Mouse (Mus musculus): ENCODE measurements around the gene Deup1.
"Not testable (repeated sequence)": the region's sequence is repeated elsewhere in the genome, so short reads cannot be mapped to it uniquely, and the experiment has no call there.

DNA sequence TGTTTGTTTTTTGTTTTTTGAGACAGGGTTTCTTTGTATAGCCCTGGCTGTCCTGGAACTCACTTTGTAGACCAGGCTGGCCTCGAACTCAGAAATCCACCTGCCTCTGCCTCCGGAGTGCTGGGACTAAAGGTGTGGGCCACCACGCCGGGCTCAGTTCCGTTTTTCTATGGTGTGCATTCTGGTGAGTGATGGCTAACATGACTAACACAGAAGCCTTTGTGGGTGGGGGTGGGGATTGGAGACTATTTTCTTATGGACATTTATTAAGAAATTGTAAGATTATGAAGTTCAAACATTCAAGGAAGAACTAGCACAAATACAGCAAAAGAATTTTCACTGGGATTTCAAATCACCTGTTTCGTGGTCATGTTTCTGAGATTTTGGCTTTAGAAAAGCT is 76.7 kb downstream of the Deup1 start:
- TF ChIP-seq CTCF, EP300 (IDR thresholded peaks at IDR 0.05; ENCODE audit: low read depth): not testable (repeated sequence)
